Mouse (Mus musculus) skeletal muscle tissue, adult 2 months (tissue): ENCODE data around the gene Ubac2.
"Not testable (repeated sequence)": the region's sequence is repeated elsewhere in the genome, so short reads cannot be mapped to it uniquely, and the experiment has no call there.

Experiments
- DNase-seq: peaks from one replicate; pipeline ENCODE4 v3.0.0-alpha.2; 2012; ENCODE audit warnings: low read depth, low spot score

Ubac2 gene

DNA sequence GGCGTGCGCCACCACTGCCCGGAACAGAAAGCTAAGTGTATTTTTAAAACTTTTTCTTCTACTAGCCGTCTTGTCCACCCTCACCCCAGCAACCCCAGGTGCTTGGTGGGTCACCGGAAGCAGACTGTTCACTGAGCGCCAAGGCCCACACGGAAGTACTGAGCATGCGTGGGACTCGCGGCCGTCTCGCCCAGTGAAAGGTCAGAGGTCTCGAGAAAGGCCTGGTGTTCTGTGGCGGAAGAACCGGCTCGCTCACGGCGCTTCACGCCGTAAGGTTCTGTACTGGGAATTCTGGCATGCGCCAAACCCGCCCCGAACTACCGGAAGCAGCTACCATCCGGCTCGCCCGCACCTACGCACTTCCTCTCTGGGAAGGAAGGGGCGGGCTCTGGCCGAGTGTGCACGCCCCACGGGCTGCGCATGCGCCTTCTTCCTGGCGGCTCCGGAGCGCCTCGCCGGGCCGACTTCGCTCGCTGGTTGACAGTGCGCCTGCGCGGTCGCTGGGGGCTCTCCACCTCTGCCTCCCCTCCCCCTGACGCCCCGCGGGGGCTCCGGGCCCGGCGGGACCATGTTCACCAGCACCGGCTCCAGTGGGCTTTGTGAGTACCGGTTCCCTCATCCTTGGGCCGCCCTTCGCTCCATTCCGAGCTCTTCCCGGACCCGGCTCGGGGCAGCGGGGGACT lies at the start of gene Ubac2:
Ubac2 (plus strand) TSS at position 445 of the 683 bp plus-strand sequence.
- DNase-seq: peak; percentile 99

DNA sequence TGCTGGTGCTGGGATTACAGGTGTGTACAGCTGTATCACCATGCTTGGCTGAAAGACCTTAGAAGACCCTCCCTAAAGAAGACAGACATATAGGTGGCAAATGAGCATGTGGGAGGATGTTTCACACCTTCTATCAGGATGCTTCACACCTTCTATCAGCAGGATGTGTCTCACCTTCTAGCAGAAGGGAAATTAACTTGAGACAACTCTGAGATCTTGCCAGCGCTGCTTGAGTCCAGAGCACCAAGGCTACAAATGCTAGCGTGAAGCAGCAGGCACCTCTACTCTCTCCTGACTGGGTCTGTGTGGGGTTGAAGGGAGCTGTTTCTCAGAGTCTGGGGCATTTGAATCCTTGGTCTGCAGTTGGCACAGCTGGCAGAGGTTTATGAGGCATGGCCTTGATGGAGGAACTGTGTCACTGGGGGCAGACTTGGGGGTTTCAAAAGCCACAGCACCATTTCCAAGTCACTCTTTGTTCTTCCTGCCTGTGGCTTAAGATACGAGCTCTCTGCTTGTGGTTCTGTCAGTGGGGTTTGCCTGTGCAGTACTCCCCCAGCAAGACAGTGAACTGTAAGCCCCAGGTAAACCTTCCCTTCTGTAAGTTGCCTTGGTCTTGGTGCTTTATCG lies 48.5 kb upstream of the Ubac2 start:
- no peak for DNase-seq

DNA sequence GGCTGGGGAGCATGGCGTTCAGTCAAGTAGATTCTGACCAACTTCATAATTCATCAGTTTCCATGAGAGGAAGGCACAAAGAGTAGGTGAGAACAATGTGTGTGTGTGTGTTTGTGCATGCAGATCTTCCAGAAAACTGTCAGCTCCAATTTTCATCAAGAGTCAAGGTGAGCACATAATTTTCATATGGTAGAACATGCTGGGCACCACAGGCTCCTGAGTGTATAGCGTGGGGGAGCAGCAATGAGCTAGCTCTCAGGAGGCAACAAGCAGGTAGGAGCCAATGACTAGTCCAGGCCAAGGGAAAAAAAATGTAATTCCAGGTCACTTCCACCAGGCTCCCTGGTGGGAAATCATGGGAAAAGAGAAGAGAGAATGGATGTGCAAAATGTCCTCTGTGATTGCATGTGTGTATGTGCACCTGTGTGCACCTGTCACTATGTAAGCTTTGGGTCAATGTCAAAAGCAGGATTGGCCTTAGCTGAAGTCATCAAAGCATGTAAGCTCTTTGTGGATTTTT lies 45.4 kb upstream of the Ubac2 start:
- no peak for DNase-seq

DNA sequence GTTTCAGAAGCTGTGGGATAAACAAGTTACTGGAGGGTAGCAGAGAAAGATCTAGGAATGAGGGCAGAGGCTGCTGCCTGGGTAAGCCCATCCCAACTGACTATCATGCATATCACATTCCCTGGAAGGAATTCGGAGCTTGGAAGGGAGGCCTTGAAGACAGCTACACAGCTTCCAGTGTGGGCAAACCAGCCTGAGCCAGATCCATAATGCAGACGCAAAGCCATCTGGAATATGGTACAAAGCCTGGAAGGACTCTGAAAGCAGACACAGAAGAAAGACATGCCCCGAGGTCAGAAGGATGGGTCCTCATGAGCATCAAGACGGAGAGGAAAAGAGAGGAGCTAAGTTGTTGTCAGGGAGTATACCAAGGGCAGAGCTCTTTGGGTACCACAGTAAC lies 40.3 kb upstream of the Ubac2 start:
- DNase-seq: no peak

DNA sequence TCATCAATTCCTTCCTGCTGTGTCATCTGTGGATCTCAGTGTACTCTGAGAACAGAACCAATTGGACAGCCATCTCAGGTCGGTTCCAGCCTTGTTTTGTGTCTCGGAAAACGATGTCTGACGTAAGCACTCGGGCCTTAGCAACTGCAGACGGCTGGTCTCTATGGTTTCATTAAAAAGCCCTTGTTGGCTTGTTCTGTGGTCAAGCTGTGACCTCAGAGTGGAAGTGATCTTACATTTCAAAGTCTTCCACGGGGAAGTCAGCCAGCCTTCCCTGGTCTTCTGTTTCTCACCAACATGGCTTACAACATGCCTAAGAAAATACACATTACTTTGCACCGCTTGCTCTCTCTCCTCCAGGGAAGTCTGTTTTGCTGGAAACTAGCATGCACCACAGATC lies 38.2 kb upstream of the Ubac2 start:
- DNase-seq: peak; percentile 47

DNA sequence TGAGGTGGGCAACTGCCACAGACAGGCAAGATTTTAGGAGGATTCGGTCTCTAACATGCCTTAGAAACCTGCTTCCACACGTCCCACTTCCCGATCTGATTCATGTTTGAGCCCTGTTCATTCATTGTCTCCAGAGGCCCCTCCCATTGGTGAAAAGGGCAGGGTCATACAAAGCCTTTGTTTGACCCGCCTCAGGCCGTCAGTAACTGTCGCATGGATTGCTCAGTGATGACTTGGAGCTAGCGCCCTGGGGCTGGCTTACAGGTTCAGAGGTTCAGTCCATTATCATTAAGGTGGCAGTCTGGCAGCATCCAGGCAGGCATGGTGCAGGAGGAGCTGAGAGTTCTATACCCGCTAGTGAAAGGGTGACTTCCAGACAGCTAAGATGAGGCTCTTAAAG lies 33.9 kb upstream of the Ubac2 start:
- no peak for DNase-seq

DNA sequence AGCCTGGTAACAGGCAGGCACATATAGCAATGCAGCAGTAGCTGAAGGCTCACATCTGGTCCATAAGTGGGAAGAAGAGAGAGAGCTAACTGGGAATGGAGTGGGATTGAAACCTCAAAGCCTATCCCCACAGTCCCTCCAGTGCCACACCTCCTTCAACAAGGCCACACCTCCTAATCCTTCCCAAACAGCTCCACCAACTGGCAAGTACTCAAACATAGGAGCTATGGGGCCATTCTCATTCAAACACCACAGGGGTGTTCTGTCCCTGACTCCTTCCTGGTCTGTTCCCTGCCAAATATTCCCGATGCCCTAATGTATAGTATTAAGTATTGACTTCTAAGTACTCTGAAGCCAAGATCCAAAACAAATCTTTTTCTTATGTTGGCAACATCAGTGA lies 27.2 kb upstream of the Ubac2 start:
- DNase-seq: no peak

DNA sequence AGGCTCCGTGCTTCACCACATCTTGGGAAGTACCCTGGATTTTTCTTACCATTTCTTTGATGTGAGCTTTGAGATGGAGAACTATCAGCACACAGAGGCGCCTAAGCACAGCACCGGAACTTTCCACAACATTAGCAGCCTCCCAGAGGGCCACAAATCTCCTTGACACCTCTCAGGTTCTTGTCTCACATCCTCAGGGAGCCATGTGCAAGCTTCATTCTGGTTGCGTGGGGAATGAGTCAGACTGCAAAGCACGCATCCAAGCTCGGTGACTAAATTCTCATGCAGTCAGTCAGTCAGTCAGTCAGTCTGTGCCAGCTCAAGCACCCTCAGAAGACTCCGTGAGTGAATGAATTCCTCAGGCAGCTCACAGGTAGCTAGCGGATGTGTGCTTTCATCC lies 25.9 kb upstream of the Ubac2 start:
- DNase-seq: no peak

DNA sequence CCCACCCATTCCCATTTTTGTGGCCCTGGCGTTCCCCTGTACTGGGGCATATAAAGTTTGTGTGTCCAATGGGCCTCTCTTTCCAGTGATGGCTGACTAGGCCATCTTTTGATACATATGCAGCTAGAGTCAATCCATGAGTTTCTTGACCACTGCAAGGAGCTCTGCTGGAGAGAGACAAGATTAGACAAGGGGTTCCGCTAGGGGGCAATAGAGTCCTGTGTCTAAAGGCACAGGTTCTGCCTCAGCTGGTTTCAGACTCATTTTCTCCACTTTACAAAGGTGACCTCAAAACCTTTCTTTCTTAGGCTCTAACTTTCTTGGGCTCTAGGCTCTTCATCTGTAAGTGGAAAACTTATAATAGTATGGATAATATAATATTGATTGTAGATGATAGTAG lies 13.3 kb upstream of the Ubac2 start:
- peak; percentile 59 for DNase-seq

DNA sequence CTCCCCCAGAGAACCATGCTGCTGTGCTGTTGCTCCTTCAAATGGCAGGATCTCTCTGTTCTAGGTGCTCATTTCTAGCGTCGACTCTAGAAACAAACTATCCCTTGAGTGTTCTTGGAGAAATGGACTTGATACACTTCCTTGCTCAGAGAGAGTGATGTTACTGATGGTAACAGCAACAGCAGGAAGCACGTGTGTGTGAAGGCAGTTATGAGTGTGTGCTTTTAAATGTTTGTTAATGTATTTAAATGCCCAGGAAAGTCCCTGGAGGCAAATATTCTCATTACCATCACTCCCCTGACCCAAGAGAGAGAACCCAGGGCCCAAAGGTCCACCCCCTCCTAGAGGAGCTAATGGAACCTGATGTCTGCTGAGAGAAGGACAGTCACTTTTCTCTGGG lies 11.8 kb upstream of the Ubac2 start:
- no peak for DNase-seq

DNA sequence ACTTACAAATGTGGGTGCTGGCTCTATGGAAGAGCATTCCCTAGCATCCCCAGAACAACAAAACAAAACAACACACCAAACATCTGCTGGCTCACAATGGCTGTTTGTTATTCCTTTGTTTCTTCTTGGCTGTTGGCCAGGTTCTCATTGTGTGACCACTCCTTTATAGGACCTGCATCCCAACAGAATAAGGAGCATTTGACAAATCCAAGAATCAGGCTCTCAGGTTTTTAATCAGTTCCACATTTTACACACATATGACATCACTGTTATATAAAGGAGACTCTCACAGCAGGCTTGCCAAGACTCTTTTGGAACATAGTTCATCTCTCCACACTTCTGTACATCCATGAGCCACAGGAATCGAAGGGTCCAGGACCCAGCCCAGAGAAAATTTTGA lies 9.3 kb upstream of the Ubac2 start:
- DNase-seq: no peak

DNA sequence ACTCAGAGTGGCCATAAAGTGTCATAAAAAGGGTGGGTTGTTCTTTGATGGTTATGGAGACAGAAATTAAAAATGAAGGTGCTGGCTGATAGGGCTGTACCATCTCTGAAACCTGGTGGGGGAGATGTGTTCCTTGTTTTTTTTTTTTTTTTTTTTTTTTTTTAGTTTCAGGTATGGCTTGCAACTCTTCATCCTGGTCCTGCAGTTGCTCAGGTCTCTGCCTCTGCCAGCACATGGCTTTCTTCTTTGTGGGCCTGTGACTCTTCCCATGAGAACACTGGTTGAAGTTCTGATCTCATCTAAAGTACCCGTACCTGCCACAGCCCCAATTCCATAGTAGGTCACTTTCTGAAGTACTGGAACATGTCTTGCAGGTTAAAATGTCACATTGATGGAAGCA lies 5.7 kb upstream of the Ubac2 start:
- DNase-seq: no peak

DNA sequence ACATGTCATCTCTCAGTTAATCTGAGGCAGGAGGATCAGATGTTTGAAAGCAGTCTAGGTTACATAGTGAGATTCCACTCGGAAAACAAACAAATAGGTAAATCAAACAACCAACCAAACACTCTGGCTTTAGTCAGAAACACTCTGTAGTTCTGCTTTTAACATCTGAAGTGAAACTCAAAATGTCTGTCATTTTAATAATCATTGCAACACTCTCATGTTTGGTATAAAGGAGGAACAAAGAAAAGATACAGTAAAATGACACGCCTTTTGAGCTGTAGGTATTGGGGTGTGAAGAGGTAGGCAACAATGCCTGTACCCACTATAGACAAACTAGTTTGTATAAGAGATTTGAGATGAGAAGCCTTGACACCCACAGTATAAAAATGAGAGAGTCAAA lies 5.2 kb upstream of the Ubac2 start:
- DNase-seq: no peak

DNA sequence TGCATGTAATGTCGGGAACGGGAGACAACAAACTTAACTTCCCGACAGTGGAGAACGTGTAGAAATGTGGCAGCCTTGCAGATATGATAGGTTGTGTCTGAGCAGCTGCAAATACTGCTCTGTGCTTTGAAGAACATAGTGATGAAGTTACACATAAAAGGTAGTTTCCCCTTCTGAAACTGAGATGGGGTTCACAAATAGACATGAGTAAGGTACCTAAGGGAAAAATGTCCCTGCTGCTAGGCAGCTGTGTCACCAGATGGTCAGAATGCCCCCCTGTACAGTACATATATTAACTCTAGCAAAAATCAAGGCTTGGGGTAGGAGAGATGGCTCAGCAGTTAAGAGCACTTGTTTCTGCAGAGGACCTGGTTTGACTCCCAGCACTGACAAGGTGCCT lies 4.8 kb upstream of the Ubac2 start:
- DNase-seq: no peak

DNA sequence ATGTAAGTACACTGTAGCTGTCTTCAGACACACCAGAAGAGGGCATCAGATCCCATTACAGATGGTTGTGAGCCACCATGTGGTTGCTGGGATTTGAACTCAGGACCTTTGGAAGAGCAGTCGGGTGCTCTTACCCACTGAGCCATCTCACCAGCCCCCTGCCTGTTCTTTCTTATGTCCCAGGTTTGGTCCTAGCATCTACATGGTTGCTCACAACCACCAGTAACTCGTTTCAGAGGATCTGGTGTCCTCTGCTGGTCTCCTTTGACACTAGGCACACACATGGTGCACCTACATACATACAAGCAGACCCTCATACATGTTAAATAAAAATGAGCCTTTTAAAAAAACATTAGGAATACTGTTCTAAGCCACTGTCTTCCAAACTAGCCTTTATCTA lies 2.2 kb upstream of the Ubac2 start:
- not testable (repeated sequence) for DNase-seq

DNA sequence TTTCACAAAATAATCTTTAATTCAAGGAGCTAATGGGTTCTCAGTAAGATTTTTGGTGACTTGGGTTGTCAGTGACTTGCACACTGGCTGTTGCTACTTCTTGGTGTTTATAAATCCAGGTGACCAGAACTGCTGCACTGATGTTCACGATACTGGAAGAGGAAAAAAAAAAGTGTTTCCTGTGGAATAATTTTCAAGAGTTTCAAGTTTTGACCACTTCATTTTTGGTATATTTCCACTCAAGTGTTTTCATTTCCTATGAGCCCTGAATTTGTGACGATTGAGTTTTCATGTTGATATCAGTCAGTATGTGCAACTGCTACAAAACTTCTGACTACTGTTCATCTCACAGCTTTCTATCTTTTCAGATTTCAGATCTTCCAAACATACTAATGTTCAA lies 1.6 kb upstream of the Ubac2 start:
- no peak for DNase-seq

DNA sequence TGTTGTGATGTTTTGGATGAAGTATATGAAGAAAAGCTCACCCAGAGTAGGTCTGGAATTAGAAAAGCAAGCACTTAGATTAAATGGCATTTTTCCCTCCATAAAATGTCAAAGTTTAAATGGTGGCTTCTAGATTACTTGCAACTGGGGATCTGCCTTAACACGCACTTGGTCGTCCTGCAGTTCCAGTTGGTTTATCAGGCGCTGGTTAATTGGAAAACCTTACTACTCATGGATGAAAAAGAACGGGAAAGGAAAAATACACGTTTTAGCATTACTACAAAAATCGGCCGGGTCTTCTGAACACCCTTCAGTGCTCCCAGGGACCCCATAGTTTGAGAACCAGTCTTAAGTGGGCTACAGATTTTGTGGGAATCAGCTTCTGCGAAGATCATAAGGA lies 780 bp upstream of the Ubac2 start:
- no peak for DNase-seq

DNA sequence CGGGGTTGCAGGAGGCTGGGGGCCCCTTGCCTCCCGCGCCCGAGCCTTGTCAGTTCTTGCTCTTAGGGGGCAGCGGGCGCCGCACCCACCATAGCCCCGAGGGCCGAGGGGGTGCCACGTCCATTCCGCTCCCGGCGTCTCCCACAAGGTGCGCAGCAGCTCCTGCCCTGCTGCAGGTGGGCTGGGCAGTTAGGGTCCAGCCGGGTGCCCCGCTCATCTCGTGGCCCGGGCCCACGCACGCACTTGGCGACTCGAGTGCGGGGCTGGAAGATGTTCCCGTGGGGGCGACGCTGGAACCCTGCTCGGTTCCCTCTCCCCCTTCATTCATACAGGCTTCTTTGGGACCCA lies 413 bp downstream of the Ubac2 start:
- DNase-seq: no peak

DNA sequence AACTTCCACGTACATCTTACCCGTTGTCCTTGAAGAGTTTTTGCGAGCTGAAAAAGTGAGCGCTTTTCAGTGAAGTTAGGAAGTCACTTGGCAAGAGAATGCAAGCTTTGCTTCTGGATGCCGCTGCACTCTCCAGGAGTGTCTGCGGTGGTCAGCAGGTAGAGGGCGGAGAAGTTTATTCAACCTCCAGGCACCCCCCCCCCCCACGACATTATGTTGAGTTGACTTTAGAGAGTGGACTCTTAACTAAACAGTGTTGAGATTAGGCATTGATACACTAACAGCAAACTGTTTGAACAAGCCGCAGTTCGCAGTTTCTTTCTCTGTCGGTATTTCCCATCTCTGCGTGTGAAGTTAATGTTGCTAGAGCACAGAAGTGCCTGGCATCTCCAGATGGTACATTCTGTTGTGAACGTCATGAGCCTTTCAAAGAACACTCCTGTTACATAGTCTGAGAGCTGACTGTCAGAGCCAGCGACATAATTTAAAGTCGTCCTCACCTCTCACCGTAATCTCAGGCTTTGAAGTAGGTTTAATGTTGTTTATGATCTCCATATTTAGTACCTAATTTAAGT lies 933 bp downstream of the Ubac2 start:
- no peak for DNase-seq

DNA sequence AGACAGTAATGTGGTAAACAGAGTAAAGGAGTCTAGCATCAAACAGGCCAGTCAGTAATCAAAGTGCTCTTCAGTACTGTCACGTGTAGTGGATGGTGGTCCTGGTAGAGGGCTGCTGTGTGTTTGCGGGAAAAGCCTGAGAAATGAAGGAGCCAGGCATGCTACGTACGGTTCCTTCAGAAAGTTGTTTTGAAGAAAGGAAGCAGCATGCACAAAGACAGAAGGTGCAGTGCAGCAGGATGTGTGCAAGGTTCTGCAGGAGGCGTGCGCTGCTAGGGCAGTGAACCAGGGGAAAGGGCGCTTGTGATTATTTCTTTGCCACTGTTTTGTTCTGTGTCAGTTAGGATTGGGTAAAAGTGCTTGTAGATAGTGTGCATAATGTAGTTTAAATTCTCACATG lies 2.8 kb downstream of the Ubac2 start:
- no peak for DNase-seq

DNA sequence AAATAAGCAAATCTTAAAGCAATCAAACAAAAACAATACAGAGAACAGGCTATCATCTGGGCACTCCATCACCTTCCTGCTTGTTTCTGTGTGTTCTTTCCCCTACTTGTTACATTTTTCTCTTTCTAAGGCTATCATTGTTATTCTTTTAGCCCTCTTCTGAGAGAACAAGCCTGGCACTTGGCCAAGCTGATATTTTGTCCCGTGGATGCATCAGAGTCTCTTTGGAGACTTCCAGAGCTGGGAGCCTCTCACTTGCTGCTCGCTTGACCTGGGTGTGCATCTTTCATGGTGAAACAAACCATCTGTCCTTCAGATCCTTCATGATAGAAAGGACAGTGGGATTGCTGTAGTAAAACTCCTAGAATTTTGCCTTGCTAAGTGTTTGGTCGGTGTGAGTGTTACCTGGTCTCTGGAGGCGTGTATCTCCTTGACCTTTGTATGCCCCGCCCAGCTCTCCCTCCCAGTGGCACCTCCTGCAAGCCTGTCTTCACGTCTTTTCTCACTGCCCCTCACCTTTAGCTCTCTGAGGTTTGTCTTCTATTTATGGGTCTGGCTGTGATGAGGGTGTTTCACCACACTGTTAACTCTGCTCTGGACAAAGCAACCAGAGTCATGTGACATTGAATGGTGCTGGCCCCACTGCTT lies 5.9 kb downstream of the Ubac2 start:
- DNase-seq: no peak

DNA sequence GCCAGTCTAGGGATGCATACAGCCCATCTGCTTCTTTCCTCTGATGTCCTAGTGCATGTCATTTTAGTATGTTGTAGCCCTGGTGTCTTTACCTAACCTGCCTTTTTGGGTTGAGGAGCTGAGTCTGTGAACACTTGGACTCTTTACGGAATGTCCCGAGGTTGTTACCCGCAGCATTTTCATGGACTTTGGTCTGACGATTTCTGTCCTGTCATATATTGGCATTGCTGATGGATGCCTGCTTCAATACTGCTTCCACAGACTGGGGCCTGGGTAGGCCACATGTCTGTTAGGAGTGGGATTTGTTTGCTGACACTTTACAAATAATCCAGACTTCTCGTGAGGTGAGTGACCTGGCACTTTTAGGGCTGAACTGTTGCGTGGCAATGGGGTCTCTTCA lies 15.3 kb downstream of the Ubac2 start:
- DNase-seq: no peak
